Mouse (Mus musculus): ENCODE results near the gene Cfap97d1. TPM values are rescaled to one million over a fixed set of nuclear protein-coding genes. Genes with fewer than 3 reads are reported as not detected.

Gene Cfap97d1
- total RNA-seq, 2 experiments from 2014 or later, result not detected

DNA sequence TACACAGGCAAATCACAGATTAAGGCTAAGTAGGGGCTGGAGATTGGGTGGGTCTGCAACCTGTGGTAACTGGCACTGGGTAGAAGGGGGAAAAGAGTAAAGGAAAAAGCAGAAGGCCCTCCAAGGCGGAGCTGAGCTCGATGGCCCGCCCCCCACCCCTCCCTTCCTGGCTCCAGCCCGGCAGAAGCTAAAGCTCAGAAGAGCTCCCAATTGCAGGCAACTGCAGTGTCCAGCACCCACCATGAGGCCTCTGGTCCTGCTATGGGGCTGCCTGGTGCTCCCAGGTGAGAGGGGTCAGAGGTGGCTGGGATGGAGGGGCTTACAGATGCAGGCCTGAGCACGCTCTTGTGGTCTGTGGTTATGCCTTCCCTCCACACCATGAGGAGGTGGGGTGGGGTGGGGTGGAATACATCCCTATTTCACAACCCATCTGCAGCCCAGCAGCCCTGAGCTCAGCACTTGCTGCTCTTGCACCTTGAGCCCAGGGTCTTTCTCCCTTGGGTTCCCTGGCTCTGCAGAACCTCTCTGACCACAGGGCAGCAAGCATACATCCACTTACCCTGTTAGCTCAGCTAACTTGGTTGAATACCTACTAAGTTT, 57.4 kb downstream of the Cfap97d1 start, which contains the start of gene Cd300lg:
Gene Cd300lg (plus strand): TSS at position 160 of the 600 bp plus-strand sequence.
- no peak within 1 kb of the TSS for H3K27ac ChIP-seq
- intact Hi-C loops (cut with DNase I), result loop anchor here (5.0 kb wide), 1 partner anchor 124 kb away; no protein-coding TSS in a partner anchor
- no peak for DNase-seq (ENCODE audit: extremely low spot score in 1 of 2, low spot score in 2 of 2)
- no peak for TF ChIP-seq CTCF (IDR thresholded peaks at IDR 0.05)
- no peak within 1 kb of the TSS for H3K4me3 ChIP-seq

Other genes with a start within 250 kb of the Cfap97d1 start
- 10 to 100 TPM; 14.1 to 18.6 TPM for gene Etv4, start 198.9 kb upstream of the Cfap97d1 start, total RNA-seq (2021)
- gene Meox1, start 89.9 kb upstream of the Cfap97d1 start, total RNA-seq (2021), result under 1 TPM; 0.50 to 0.91 TPM
- not detected for gene Sost, start 17.3 kb upstream of the Cfap97d1 start, total RNA-seq (2021)
- 100 to 1,000 TPM; 206 to 220 TPM for gene Dusp3, start 2.7 kb downstream of the Cfap97d1 start, total RNA-seq (2021)
- 10 to 100 TPM; 94.6 to 98.8 TPM for gene Mpp3, start 44.2 kb downstream of the Cfap97d1 start, total RNA-seq (2021)
- not detected for gene Cd300lg, start 57.2 kb downstream of the Cfap97d1 start, total RNA-seq (2021)
- 100 to 1,000 TPM; 146 to 157 TPM for gene Mpp2, start 104.2 kb downstream of the Cfap97d1 start, total RNA-seq (2021)
- not detected for gene Ppy, start 117.0 kb downstream of the Cfap97d1 start, total RNA-seq (2021)
- not detected for gene Pyy, start 123.6 kb downstream of the Cfap97d1 start, total RNA-seq (2021)
- under 1 TPM in 1 of 2 experiments, not detected in 1; 0.11 TPM for gene Nags, start 161.2 kb downstream of the Cfap97d1 start, total RNA-seq (2021)
- gene Tmem101, start 172.1 kb downstream of the Cfap97d1 start, total RNA-seq (2021), result 10 to 100 TPM; 20.8 to 23.0 TPM
- gene Lsm12, start 201.0 kb downstream of the Cfap97d1 start, total RNA-seq (2021), result 10 to 100 TPM; 55.2 to 58.9 TPM
- gene G6pc3, start 205.3 kb downstream of the Cfap97d1 start, total RNA-seq (2021), result 10 to 100 TPM; 62.9 to 69.8 TPM
- 100 to 1,000 TPM; 286 to 315 TPM for gene Hdac5, start 245.9 kb downstream of the Cfap97d1 start, total RNA-seq (2021)